Mouse (Mus musculus) central nervous system, embryonic 18 days (tissue): ENCODE results near the gene Snx7. TPM values are rescaled to one million over a fixed set of nuclear protein-coding genes. Genes with fewer than 3 reads are reported as not detected.

ENCODE experiments used
- polyA plus RNA-seq: library from polyadenylated mRNA; depleted of rRNA; stranded (reverse); fragments of >200 nt; gene quantifications from 2 replicates; pipeline ENCODE4 v1.2.3, GENCODE M21; 2012; rRNA removed

The Snx7 gene
- 21.7 and 22.4 TPM in 2 replicates for polyA plus RNA-seq

GRCm38 (mm10) chr3:117868637-117869323, at the start of gene Snx7:
TSS of gene Snx7 (minus strand) at chr3:117868936.

